Mouse (Mus musculus) kidney, adult 2 months (tissue): Measurements from ENCODE around the gene Gm37240.

ENCODE experiments used
- CTCF ChIP-seq: fragments of 200-500 bp; conservative IDR thresholded peaks from 2 replicates; pipeline ENCODE4 v1.5.1; 2011; ENCODE audit warnings: low read depth, mild to moderate bottlenecking, control low read depth, low read length, moderate library complexity, mixed read lengths; ENCODE audit not compliant: insufficient read depth, insufficient read length
- POLR2A ChIP-seq: fragments of 200-500 bp; IDR thresholded peaks from one replicate; pipeline ENCODE4 v1.6.1; 2011; ENCODE audit warnings: low read depth, low read length, control low read depth

DNA sequence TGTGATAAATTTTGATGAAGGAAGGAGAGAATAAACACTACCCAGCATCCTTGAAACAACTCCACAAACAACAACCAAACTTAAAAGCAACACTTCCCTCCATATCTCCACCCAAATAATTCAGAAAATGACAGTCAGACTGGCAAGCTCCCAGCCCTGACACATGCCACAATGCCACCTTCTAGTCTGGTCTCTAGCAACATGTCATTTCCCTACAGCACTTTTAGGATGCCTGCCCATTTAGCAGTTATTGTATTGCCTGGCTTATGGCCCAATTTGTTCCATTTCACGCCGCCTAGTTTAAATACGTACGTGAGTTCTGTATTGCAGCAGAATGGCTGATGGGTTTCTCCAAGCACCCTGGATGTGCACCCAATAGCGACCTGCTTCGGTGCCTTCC is 111.2 kb downstream of the Gm37240 start:
- TF ChIP-seq CTCF (no peak), POLR2A (no peak)
